Mouse (Mus musculus): ENCODE measurements around the gene Cog3. TPM values are rescaled to one million over a fixed set of nuclear protein-coding genes. Genes with fewer than 3 reads are reported as not detected.

Cog3 gene
- polyA plus RNA-seq, 1 experiment from 2014 or later: 14.7 TPM

GRCm38 (mm10) chr14:75660936-75661335, 93.4 kb downstream of the Cog3 start:
- Histone ChIP-seq H3K4me1 (ENCODE audit: control insufficient read depth, insufficient read depth, low read length) (no peaks in the 10 kb centered on the region), H3K4me3 (ENCODE audit: low read depth, low read length) (no peak overlapping the region), H3K4me2 (no peak overlapping the region), H3K36me3 (ENCODE audit: control insufficient read depth, insufficient read depth, low read length) (no peaks in the 10 kb centered on the region), H3K27me3 (ENCODE audit: control insufficient read depth, insufficient read depth, low read length) (no peaks in the 10 kb centered on the region), H3K9ac (ENCODE audit: low read depth, low read length) (no peak overlapping the region), H3K9me3 (replicated peaks; ENCODE audit: control insufficient read depth, low read length) (no peaks in the 10 kb centered on the region), H3K27ac (ENCODE audit: low read depth, low read length) (no peak overlapping the region)
- WGBS (ENCODE audit: insufficient replicate concordance): 62% methylated on average over 6 of the region's 6 CpGs
- ATAC-seq (replicated peaks; ENCODE audit: insufficient number of reproducible peaks, low FRiP score, low TSS enrichment): no peak

Other genes starting within 250 kb of the Cog3 start
- gene Spert, start 161.4 kb downstream of the Cog3 start, polyA plus RNA-seq (2014; fragmentation: Nextera tagmentation; extraction: Ambion mirVana): not detected in 2 replicates
- not detected in 2 replicates for gene Erich6b, start 112.3 kb downstream of the Cog3 start, polyA plus RNA-seq (2014; fragmentation: Nextera tagmentation; extraction: Ambion mirVana)
- 5.8 and 7.2 TPM in 2 replicates for gene Slc25a30, start 32.5 kb upstream of the Cog3 start, polyA plus RNA-seq (2014; fragmentation: Nextera tagmentation; extraction: Ambion mirVana)
- 1,014 and 1,054 TPM in 2 replicates for gene Tpt1, start 90.6 kb upstream of the Cog3 start, polyA plus RNA-seq (2014; fragmentation: Nextera tagmentation; extraction: Ambion mirVana)
- 0.13 and 0.50 TPM in 2 replicates for gene Kctd4, start 200.5 kb upstream of the Cog3 start, polyA plus RNA-seq (2014; fragmentation: Nextera tagmentation; extraction: Ambion mirVana)

Measured in heart, embryonic 11.5 days (tissue).